Mouse (Mus musculus) stomach, embryonic 14.5 days (tissue): ENCODE measurements at regions not wholly inside any gene's neighbourhood (a gene's known extent, or its start where the extent isn't known, plus 50 kb on each side); places are given as distances from the start of the nearest gene placed in this dataset.

ENCODE experiments used
- ATAC-seq: fragments of 200-750 bp; cut with Nextera tagmentation; 2 replicates; pipeline ENCODE4 v1.8.0; 2017; ENCODE audit warnings: low read depth, moderate TSS enrichment; ENCODE audit not compliant: insufficient number of reproducible peaks, insufficient read depth, low FRiP score
- H3K27ac ChIP-seq: fragments of 300-500 bp; sonication (generic); 2 replicates; pipeline ENCODE4 v1.5.1; 2014; ENCODE audit warnings: mild to moderate bottlenecking, low read length, moderate library complexity, mixed read lengths
- H3K27me3 ChIP-seq: fragments of 300-500 bp; sonication (generic); 2 replicates; pipeline ENCODE4 v1.6.1; 2014; ENCODE audit warnings: low read length, control low read depth, mixed read lengths; ENCODE audit not compliant: control insufficient read depth, insufficient read depth
- H3K36me3 ChIP-seq: fragments of 300-500 bp; sonication (generic); 2 replicates; pipeline ENCODE4 v1.6.1; 2014; ENCODE audit warnings: mild to moderate bottlenecking, control low read depth, low read length, moderate library complexity, mixed read lengths; ENCODE audit not compliant: control insufficient read depth, insufficient read depth
- H3K4me1 ChIP-seq: fragments of 300-500 bp; sonication (generic); 2 replicates; pipeline ENCODE4 v1.6.1; 2014; ENCODE audit warnings: low read length, control low read depth, mixed read lengths; ENCODE audit not compliant: control insufficient read depth, insufficient read depth
- H3K4me2 ChIP-seq: fragments of 300-500 bp; sonication (generic); replicated peaks from 2 replicates; pipeline ENCODE4 v1.6.1; 2014; ENCODE audit warnings: low read depth, low read length, control low read depth
- H3K4me3 ChIP-seq: fragments of 300-500 bp; sonication (generic); 2 replicates; pipeline ENCODE4 v1.5.1; 2014; ENCODE audit warnings: low read depth, low read length, control low read depth
- H3K9ac ChIP-seq: fragments of 300-500 bp; sonication (generic); replicated peaks from 2 replicates; pipeline ENCODE4 v1.6.1; 2014; ENCODE audit warnings: low read depth, mild to moderate bottlenecking, control low read depth, low read length, moderate library complexity, mixed read lengths
- H3K9me3 ChIP-seq: fragments of 300-500 bp; sonication (generic); 2 replicates; pipeline ENCODE4 v1.6.1; 2016; ENCODE audit warnings: low read depth, low read length, control low read depth; ENCODE audit not compliant: control insufficient read depth
- WGBS: fragments of 180-500 bp; shearing (Covaris S2); extraction: QIAGEN DNeasy Blood & Tissue Kit; methylation state at CpG from one replicate; pipeline ENCODE4 v1.1.7; 2014; 5-methylcytosine and 5-hydroxymethylcytosine counted together

DNA sequence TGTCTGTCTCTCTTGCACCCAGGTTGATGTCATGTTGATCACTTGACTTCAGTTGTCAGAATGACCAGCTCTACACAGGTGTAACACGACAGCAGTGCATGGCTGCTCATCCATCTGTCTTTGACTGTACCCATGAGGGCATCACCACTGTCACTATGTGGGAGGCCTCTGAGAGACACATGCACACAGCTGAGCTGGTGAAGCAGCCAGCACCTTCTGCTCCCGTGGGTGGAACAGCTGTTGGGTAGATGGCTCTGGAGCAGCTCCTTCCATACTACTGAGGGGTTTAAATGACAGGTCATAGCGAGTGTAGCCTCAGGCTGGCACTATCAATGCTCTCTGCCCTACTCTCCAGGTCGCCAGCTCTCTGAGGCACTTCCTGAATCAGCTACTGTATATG, 301.9 kb downstream of the Hs3st3b1 start:
- H3K9ac ChIP-seq: no peak overlapping the region
- H3K9me3 ChIP-seq: no peaks in the 10 kb centered on the region
- 81% methylated on average over 4 of the region's 4 CpGs for WGBS
- no peak overlapping the region for H3K4me3 ChIP-seq
- no peak overlapping the region for H3K4me2 ChIP-seq
- no peak for ATAC-seq
- no peak overlapping the region for H3K27ac ChIP-seq
- H3K27me3 ChIP-seq: no peaks in the 10 kb centered on the region
- H3K36me3 ChIP-seq: no peaks in the 10 kb centered on the region
- no peaks in the 10 kb centered on the region for H3K4me1 ChIP-seq

- WGBS: 54% methylated on average over 11 of the region's 11 CpGs
- H3K9ac ChIP-seq: no peak overlapping the region
- H3K36me3 ChIP-seq: no peaks in the 10 kb centered on the region
- ATAC-seq: no peak
- H3K27me3 ChIP-seq: no peaks in the 10 kb centered on the region
- no peak overlapping the region for H3K27ac ChIP-seq
- no peaks in the 10 kb centered on the region for H3K9me3 ChIP-seq
- no peak overlapping the region for H3K4me2 ChIP-seq
- no peaks in the 10 kb centered on the region for H3K4me1 ChIP-seq
- H3K4me3 ChIP-seq: no peak overlapping the region
These were observed 291.8 kb downstream of the Hs3st3b1 start for GRCm38 (mm10) chr11:63630336-63630735.

DNA sequence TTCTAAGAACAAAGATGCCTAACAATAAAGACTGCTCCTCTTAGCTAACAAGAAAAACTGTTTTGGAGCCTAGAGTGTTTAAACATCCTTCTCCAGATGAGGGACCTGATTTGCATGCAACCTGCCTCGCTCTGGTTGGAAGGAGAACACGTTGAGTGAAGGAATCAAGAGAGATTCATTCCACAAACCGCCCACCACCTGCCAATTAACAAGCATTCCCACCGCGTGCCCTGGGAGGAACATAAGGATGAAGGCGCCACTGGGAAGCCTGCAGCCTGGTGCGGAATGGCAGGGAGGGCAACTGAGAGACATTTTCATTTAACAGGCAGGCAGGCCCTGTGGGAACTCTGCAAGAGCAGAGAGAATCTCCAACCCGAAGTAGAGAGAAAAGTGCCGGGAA, 265.0 kb downstream of the Hs3st3b1 start:
- ATAC-seq: no peak
- Histone ChIP-seq H3K9me3 (no peaks in the 10 kb centered on the region), H3K4me3 (no peak overlapping the region), H3K9ac (no peak overlapping the region), H3K27ac (no peak overlapping the region), H3K36me3 (no peaks in the 10 kb centered on the region), H3K27me3 (no peaks in the 10 kb centered on the region), H3K4me1 (no peaks in the 10 kb centered on the region), H3K4me2 (no peak overlapping the region)
- 88% methylated on average over 9 of the region's 9 CpGs for WGBS

DNA sequence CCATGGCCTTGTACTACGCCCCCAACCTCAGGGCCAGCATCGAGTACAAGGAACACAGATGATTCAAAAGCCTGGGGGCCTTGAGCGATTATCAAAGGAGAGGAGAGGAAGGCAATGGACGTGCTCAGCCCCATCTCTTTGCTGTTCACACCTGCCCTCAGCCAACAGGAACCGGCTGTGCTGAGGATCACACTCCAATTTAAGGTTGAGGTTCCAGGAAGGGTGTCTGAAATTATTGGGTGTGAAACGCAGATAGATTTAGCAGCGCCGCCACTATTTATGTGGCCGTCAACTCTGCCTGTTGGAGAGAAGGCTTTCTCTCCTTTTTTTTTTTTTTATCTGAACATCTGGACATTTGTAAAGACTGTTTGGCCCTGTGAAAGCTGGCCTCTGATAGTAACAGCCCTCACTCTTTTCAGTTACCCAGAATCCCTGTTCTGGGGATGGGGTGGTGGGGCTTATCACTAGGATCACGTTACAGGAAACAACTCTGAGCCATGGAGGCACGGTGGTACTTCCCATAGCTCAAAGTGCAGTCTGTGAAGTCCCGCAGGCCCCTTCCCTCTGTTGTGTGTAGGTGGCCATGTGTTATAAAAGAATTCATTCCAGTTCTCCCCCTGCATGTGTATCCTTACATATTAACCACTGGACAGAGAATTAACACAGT, 256.7 kb downstream of the Hs3st3b1 start:
- Histone ChIP-seq H3K4me3 (no peak overlapping the region), H3K4me1 (no peaks in the 10 kb centered on the region), H3K36me3 (no peaks in the 10 kb centered on the region), H3K9me3 (no peaks in the 10 kb centered on the region), H3K4me2 (no peak overlapping the region), H3K27ac (no peak overlapping the region), H3K9ac (no peak overlapping the region), H3K27me3 (no peaks in the 10 kb centered on the region)
- WGBS: 62% methylated on average over 12 of the region's 12 CpGs
- no peak for ATAC-seq

- Histone ChIP-seq H3K4me3 (no peak overlapping the region), H3K27me3 (no peaks in the 10 kb centered on the region), H3K9me3 (no peaks in the 10 kb centered on the region), H3K4me1 (no peaks in the 10 kb centered on the region), H3K9ac (no peak overlapping the region), H3K27ac (no peak overlapping the region), H3K4me2 (no peak overlapping the region), H3K36me3 (no peaks in the 10 kb centered on the region)
- ATAC-seq: no peak
- 71% methylated on average over 4 of the region's 4 CpGs for WGBS
These were observed 251.6 kb downstream of the Hs3st3b1 start for GRCm38 (mm10) chr11:63670477-63670876.

DNA sequence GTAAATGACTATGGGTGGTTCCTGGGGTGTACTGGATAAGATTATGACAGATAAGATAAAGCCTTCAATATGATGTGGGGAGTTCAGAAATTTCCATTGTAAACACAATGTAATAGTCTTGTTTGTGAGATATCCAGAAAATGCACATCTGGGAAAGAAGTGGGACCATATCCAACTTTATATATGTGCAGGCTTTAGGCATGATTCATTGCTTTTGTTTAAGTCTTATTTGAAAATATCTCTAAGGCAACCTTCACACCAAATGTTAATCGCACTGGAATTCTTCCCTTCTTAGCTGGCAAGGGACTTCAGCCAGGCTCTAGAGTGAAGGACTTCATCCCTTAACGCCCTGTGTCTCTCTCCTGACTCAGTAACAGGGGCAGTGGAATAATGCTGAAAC, 250.3 kb downstream of the Hs3st3b1 start:
- Histone ChIP-seq H3K36me3 (no peaks in the 10 kb centered on the region), H3K27ac (no peak overlapping the region), H3K27me3 (no peaks in the 10 kb centered on the region), H3K4me1 (no peaks in the 10 kb centered on the region), H3K4me3 (no peak overlapping the region), H3K9ac (no peak overlapping the region), H3K4me2 (no peak overlapping the region), H3K9me3 (no peaks in the 10 kb centered on the region)
- 43% methylated on average over 2 of the region's 2 CpGs for WGBS
- ATAC-seq: no peak

DNA sequence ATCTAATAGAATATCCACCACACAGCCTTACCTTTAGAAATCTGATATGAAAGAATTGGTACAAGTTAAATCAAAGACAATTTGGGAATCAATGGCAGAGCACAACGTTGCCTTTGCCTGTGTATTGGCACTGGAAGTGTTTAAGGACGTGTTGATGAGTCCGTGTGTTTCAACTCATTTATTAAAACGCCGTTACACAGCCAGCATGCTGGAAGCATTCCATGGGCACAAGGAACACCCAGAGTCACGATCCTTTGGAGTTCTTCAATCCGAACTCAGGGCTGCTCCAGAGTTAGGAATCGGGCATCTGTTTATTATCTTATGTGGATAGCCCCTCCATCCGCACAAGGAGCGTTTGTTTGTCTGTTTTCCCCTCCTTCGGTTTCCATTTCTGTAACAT, 244.2 kb downstream of the Hs3st3b1 start:
- ATAC-seq: no peak
- Histone ChIP-seq H3K27me3 (no peaks in the 10 kb centered on the region), H3K9me3 (no peaks in the 10 kb centered on the region), H3K27ac (no peak overlapping the region), H3K9ac (no peak overlapping the region), H3K4me2 (no peak overlapping the region), H3K4me3 (no peak overlapping the region), H3K4me1 (no peaks in the 10 kb centered on the region), H3K36me3 (no peaks in the 10 kb centered on the region)
- WGBS: 72% methylated on average over 11 of the region's 11 CpGs

DNA sequence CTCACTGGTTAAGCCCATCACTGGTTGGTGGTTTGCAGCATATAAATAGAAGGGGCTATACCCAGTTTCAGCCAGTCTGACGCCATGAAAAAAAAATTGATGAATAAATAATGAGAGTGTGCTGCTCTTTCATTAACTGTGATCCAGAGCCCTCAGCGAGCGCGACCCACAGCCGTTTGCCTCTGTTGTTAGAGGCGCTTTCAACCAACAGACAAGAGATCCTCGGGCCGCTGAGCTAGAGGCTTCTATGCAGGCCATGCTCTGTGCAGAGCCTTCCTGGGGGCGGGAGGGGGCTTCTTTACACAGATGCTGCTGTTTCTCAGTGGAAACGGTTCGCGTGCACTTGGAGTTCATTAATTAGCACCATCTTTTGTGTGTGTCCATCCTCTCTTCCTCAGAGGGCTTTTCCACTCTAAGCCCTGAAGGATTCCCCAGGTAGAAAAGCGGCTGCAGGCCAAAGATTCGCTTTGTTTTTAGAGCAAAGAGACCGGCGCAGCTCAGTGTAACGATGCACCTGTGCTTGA, 243.6 kb downstream of the Hs3st3b1 start:
- H3K27me3 ChIP-seq: no peaks in the 10 kb centered on the region
- no peak overlapping the region for H3K4me3 ChIP-seq
- H3K27ac ChIP-seq: no peak overlapping the region
- no peak overlapping the region for H3K9ac ChIP-seq
- H3K4me1 ChIP-seq: no peaks in the 10 kb centered on the region
- 82% methylated on average over 17 of the region's 17 CpGs for WGBS
- no peak for ATAC-seq
- no peak overlapping the region for H3K4me2 ChIP-seq
- no peaks in the 10 kb centered on the region for H3K9me3 ChIP-seq
- no peaks in the 10 kb centered on the region for H3K36me3 ChIP-seq

DNA sequence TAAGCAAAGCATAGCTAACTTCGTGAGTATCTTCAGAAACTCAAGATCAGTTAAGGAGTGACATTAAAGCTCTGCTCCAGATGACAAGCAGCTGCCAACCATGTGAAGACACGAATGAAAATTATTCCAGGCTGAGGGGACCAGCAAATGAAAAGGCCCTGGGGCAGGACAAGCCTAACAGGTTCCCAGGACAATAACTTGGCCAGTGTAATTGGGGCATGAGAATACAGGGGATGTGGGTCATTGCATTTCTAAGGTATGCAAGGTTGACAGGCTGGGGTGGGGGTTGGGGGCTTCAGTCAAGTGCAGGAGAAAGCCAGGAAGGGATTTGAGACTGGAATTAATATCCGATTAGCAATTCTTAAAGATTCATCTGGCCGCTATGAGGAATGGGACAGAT, 242.6 kb downstream of the Hs3st3b1 start:
- WGBS: 77% methylated on average over 4 of the region's 4 CpGs
- no peak for ATAC-seq
- no peak overlapping the region for H3K9ac ChIP-seq
- no peaks in the 10 kb centered on the region for H3K27me3 ChIP-seq
- H3K36me3 ChIP-seq: no peaks in the 10 kb centered on the region
- H3K4me3 ChIP-seq: no peak overlapping the region
- no peaks in the 10 kb centered on the region for H3K9me3 ChIP-seq
- no peak overlapping the region for H3K27ac ChIP-seq
- no peaks in the 10 kb centered on the region for H3K4me1 ChIP-seq
- no peak overlapping the region for H3K4me2 ChIP-seq
